Mouse (Mus musculus) adipocyte (in vitro differentiated cells): Measurements from ENCODE around the gene C530008M17Rik.

Source experiments
- DNase-seq: peaks from one replicate; pipeline ENCODE4 v3.0.0-alpha.2; 2016; ENCODE audit warnings: low spot score

Gene C530008M17Rik

DNA sequence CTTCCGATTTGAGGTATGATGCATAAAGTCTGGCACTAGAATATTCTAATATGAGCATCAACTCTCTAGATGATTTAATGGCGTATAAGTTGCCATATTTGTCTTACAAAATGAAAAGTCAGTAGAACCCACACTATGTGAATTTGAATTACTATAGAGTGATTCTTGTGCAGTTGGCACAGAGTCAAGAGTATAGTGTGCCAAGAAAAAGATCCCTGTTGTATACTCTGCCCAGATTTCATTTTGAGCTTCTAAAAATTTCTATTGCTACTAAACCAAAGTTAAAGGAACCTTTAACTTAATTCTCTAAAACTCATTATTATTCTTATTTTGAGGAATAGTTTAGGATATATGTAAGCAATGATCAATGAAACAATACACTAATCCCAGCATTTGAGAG lies at the start of gene C530008M17Rik:
C530008M17Rik (plus strand) TSS at position 301 of the 400 bp plus-strand sequence.
- DNase-seq = peak; percentile 37

GRCm38 (mm10) chr5:76609702-76610370 lies 46.5 kb upstream of the C530008M17Rik start:
- no peak for DNase-seq

- DNase-seq = no peak
Observed at GRCm38 (mm10) chr5:76612867-76613499, 43.3 kb upstream of the C530008M17Rik start.

GRCm38 (mm10) chr5:76615276-76615675 lies 41.0 kb upstream of the C530008M17Rik start:
- no peak for DNase-seq

DNA sequence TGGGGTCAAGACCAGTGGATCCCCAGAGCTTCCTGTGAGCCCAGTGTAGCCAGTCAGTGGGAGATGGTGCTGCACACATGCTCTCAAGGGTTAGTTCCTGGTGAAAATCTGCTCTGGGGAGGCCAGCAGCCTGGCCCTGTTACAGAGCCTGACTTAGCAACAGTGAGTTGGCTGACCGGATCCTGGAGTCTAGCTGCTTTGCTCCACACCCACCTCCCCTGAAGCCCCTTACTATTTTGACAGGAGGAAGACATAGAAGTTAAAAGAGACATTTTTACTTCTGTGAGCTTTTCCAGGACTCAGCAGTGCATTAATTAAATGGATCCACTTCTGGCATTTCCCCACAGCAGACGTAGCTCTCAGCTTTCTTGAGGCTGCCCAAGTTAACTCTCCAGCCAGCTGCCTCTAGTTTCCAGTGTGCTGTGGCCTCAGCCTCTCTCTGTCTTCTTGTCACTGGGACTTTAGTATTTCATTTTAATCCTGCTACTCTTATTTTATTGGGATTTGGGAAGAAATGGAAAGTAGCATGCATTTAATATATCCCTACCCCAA lies 40.0 kb upstream of the C530008M17Rik start:
- DNase-seq = no peak

DNA sequence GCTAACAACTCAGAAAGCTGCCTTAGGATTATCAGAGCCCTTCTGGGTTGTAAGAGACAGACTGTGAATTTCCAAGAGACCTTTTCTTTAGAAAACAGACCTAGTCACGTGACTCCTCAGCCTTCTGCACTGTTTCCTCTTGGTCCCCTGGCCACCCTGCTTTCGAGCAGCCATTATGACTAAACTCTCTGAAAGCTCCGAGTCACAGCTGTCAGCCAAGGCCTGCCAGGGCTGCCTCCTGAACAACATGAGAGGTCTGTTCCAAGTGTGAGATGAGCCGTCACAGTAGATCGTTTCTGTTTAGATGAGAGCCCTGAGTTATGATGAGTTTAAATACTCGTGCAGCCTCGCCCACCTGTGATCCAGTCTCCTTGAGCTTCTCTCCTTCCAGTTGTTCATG lies 37.6 kb upstream of the C530008M17Rik start:
- DNase-seq = no peak

- no peak for DNase-seq
Observed at GRCm38 (mm10) chr5:76623759-76624158, 32.6 kb upstream of the C530008M17Rik start.

- no peak for DNase-seq
Observed at GRCm38 (mm10) chr5:76627770-76628169, 28.5 kb upstream of the C530008M17Rik start.

DNA sequence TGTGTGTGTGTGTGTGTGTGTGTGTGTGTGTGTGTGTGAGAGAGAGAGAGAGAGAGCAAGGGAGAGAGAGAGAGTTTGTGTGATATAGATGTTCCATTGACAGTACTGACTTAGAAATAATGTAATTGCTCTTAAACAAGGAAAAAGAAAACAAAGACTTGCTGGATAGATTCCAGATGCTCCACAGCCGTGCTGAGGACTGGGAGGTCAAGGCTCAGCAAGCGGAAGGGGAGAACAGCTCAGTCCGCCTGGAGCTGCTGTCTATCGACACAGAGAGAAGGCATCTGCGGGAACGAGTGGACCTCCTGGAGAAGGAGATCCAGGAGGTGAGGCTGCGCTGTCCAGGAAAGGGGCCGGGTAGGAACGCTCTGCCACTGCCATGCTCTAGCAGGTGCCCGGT lies 22.3 kb upstream of the C530008M17Rik start:
- DNase-seq = no peak

DNA sequence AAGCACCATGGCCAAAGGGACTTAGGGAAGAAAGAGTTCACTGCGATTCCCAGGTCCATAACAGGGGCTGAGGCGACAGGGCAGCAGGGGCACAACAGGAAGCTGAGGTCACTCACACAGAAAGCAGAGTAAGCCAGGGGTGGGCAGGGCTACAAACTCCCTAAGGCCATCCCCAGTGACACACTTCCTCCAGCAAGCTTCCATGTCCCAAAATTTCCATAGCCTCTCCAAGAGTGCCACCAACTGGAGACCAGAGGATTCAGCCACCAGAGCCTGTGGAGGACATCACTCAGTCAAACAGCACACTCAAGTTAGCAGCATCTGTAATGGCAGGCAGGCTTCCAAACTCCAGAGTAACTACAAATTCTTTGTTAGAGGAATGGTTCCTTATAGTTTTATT lies 20.7 kb upstream of the C530008M17Rik start:
- no peak for DNase-seq

- DNase-seq = no peak
Observed at GRCm38 (mm10) chr5:76642076-76642475, 14.2 kb upstream of the C530008M17Rik start.

DNA sequence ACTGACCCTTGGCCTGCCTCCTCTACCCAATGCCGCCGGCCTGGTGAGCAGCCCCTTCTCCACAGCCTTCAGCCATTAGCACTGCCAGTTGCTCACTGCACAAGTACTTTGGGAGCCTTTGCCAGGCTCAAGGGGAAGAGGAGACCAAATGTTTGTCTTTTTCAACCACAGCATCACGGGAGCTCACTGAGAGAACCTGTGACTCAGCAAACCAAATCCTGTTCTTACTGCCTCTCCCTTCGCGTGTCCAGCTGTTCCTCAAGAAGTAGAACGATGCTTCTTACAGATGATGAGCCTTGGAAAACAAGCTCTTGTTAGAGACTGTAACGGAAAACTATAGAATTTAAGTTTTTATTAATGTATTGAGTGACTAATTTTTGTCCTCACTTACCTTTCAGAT lies 12.1 kb upstream of the C530008M17Rik start:
- no peak for DNase-seq

GRCm38 (mm10) chr5:76645091-76645868 lies 11.0 kb upstream of the C530008M17Rik start:
- DNase-seq = no peak

GRCm38 (mm10) chr5:76649897-76650296 lies 6.4 kb upstream of the C530008M17Rik start:
- no peak for DNase-seq

DNA sequence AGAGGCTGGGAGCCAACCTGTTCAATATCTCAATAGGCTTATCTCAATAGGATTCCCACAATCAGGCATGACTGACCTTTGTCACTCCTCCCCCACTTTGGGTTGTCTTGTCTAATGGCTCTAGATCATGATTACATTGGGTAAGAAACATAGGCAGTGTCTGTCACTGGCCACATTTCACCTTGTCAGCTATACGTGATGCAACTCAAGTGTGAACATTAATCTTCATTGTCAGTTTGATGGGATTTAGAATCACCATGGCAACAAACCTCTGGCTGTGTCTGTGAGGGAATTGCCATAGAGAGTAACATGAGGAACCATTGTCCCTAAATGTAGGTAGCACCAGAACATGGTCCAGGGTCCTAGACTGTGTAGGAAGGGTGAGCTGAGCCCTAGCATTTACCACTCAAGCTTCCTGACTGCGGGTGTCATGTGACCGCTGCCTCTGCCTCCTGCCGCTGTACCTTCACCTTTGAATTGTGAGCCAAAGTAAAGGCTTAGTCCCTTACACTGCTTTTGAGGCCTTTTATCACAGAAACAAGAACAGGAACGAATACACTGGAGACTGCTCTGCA lies 5.1 kb upstream of the C530008M17Rik start:
- no peak for DNase-seq

GRCm38 (mm10) chr5:76657245-76658083 lies 1.2 kb downstream of the C530008M17Rik start:
- no peak for DNase-seq

- no peak for DNase-seq
Observed at GRCm38 (mm10) chr5:76658084-76658934, 2.0 kb downstream of the C530008M17Rik start.

GRCm38 (mm10) chr5:76659958-76660635 lies 3.8 kb downstream of the C530008M17Rik start:
- no peak for DNase-seq

GRCm38 (mm10) chr5:76661310-76661709 lies 5.0 kb downstream of the C530008M17Rik start:
- no peak for DNase-seq

GRCm38 (mm10) chr5:76664936-76665335 lies 8.6 kb downstream of the C530008M17Rik start:
- DNase-seq = no peak
